Mouse (Mus musculus): ENCODE data around the gene Nhsl1. TPM values are rescaled to one million over a fixed set of nuclear protein-coding genes. Genes with fewer than 3 reads are reported as not detected.

Gene Nhsl1
- polyA plus RNA-seq, 1 experiment from 2014 or later: 12.9 TPM

GRCm38 (mm10) chr10:18328331-18328908 is 9.6 kb downstream of the Nhsl1 start:
- 57% methylated on average over 5 of the region's 5 CpGs for WGBS
- Histone ChIP-seq H3K36me3 (replicated peaks) (no peaks in the 10 kb centered on the region), H3K4me2 (no peak overlapping the region), H3K4me1 (peaks cover 11% of the 10 kb centered on the region), H3K27me3 (replicated peaks) (peaks cover 4% of the 10 kb centered on the region; the same call in 1 of the 2 replicates), H3K9me3 (no peaks in the 10 kb centered on the region), H3K4me3 (no peak overlapping the region), H3K27ac (no peak overlapping the region), H3K9ac (no peak overlapping the region)
- ATAC-seq (replicated peaks): peak; percentile 37; the same call in 1 of the 2 replicates

GRCm38 (mm10) chr10:18329096-18330038 is 10.6 kb downstream of the Nhsl1 start:
- WGBS: 2% methylated on average over 21 of the region's 23 CpGs
- H3K4me1 ChIP-seq: peaks cover 11% of the 10 kb centered on the region
- H3K9me3 ChIP-seq: no peaks in the 10 kb centered on the region
- peak overlapping the region; percentile 45 for H3K9ac ChIP-seq
- H3K4me3 ChIP-seq: peak overlapping the region; percentile 34
- peaks cover 4% of the 10 kb centered on the region; the same call in 1 of the 2 replicates for H3K27me3 ChIP-seq (replicated peaks)
- peak overlapping the region; percentile 61 for H3K4me2 ChIP-seq
- no peaks in the 10 kb centered on the region for H3K36me3 ChIP-seq (replicated peaks)
- ATAC-seq (replicated peaks): peak; percentile 69
- H3K27ac ChIP-seq: peak overlapping the region; percentile 64

- H3K27me3 ChIP-seq (replicated peaks): peaks cover 4% of the 10 kb centered on the region; the same call in 1 of the 2 replicates
- WGBS: 73% methylated on average over 5 of the region's 5 CpGs
- H3K4me1 ChIP-seq: peaks cover 11% of the 10 kb centered on the region
- H3K9ac ChIP-seq: no peak overlapping the region
- H3K36me3 ChIP-seq (replicated peaks): no peaks in the 10 kb centered on the region
- no peaks in the 10 kb centered on the region for H3K9me3 ChIP-seq
- no peak overlapping the region for H3K4me3 ChIP-seq
- no peak for ATAC-seq (replicated peaks)
- no peak overlapping the region for H3K4me2 ChIP-seq
- no peak overlapping the region for H3K27ac ChIP-seq
Observed at GRCm38 (mm10) chr10:18330445-18330844, 11.7 kb downstream of the Nhsl1 start.

GRCm38 (mm10) chr10:18333575-18333974 is 14.8 kb downstream of the Nhsl1 start:
- H3K9ac ChIP-seq: no peak overlapping the region
- WGBS: 31% methylated on average over 4 of the region's 4 CpGs
- H3K36me3 ChIP-seq (replicated peaks): no peaks in the 10 kb centered on the region
- H3K27me3 ChIP-seq (replicated peaks): peaks cover 4% of the 10 kb centered on the region; the same call in 1 of the 2 replicates
- no peak for ATAC-seq (replicated peaks)
- no peak overlapping the region for H3K4me2 ChIP-seq
- H3K4me3 ChIP-seq: no peak overlapping the region
- H3K9me3 ChIP-seq: no peaks in the 10 kb centered on the region
- no peak overlapping the region for H3K27ac ChIP-seq
- H3K4me1 ChIP-seq: peaks cover 11% of the 10 kb centered on the region

- no peak overlapping the region for H3K9ac ChIP-seq
- H3K27ac ChIP-seq: no peak overlapping the region
- H3K9me3 ChIP-seq: no peaks in the 10 kb centered on the region
- no peaks in the 10 kb centered on the region for H3K36me3 ChIP-seq (replicated peaks)
- no peak overlapping the region for H3K4me3 ChIP-seq
- ATAC-seq (replicated peaks): no peak
- no peak overlapping the region for H3K4me2 ChIP-seq
- 92% methylated on average over 4 of the region's 4 CpGs for WGBS
- peaks cover 10% of the 10 kb centered on the region for H3K4me1 ChIP-seq
- H3K27me3 ChIP-seq (replicated peaks): peaks cover 4% of the 10 kb centered on the region; the same call in 1 of the 2 replicates
Observed at GRCm38 (mm10) chr10:18334176-18334575, 15.4 kb downstream of the Nhsl1 start.

- no peaks in the 10 kb centered on the region for H3K36me3 ChIP-seq (replicated peaks)
- no peak overlapping the region for H3K27ac ChIP-seq
- peaks cover 4% of the 10 kb centered on the region; the same call in 1 of the 2 replicates for H3K27me3 ChIP-seq (replicated peaks)
- no peak overlapping the region for H3K9ac ChIP-seq
- no peaks in the 10 kb centered on the region for H3K9me3 ChIP-seq
- ATAC-seq (replicated peaks): no peak
- H3K4me2 ChIP-seq: no peak overlapping the region
- 49% methylated on average over 9 of the region's 9 CpGs for WGBS
- no peak overlapping the region for H3K4me3 ChIP-seq
- H3K4me1 ChIP-seq: peaks cover 5% of the 10 kb centered on the region; the same call in 1 of the 2 replicates
Observed at GRCm38 (mm10) chr10:18334734-18335133, 15.9 kb downstream of the Nhsl1 start.

- no peak overlapping the region for H3K4me2 ChIP-seq
- no peak overlapping the region for H3K27ac ChIP-seq
Observed at GRCm38 (mm10) chr10:18337725-18338124, 18.9 kb downstream of the Nhsl1 start.

GRCm38 (mm10) chr10:18339386-18339785 is 20.6 kb downstream of the Nhsl1 start:
- no peak overlapping the region for H3K4me3 ChIP-seq
- WGBS: 95% methylated on average over 6 of the region's 6 CpGs
- H3K27me3 ChIP-seq (replicated peaks): no peaks in the 10 kb centered on the region
- H3K4me2 ChIP-seq: no peak overlapping the region
- H3K9ac ChIP-seq: no peak overlapping the region
- ATAC-seq (replicated peaks): no peak
- no peaks in the 10 kb centered on the region for H3K36me3 ChIP-seq (replicated peaks)
- no peaks in the 10 kb centered on the region for H3K4me1 ChIP-seq
- H3K27ac ChIP-seq: no peak overlapping the region
- H3K9me3 ChIP-seq: no peaks in the 10 kb centered on the region

More at GRCm38 (mm10) chr10:18337725-18338124, 18.9 kb downstream of the Nhsl1 start:
- no peaks in the 10 kb centered on the region for H3K36me3 ChIP-seq (replicated peaks)
- no peak overlapping the region for H3K4me3 ChIP-seq
- H3K9ac ChIP-seq: no peak overlapping the region
- no peaks in the 10 kb centered on the region for H3K27me3 ChIP-seq (replicated peaks)
- H3K4me1 ChIP-seq: no peaks in the 10 kb centered on the region
- ATAC-seq (replicated peaks): no peak
- 87% methylated on average over 5 of the region's 5 CpGs for WGBS
- no peaks in the 10 kb centered on the region for H3K9me3 ChIP-seq

GRCm38 (mm10) chr10:18340930-18341329 is 22.1 kb downstream of the Nhsl1 start:
- WGBS: 94% methylated on average over 1 of the region's 1 CpGs
- Histone ChIP-seq H3K27me3 (replicated peaks) (no peaks in the 10 kb centered on the region), H3K4me1 (no peaks in the 10 kb centered on the region), H3K9me3 (no peaks in the 10 kb centered on the region), H3K27ac (no peak overlapping the region), H3K36me3 (replicated peaks) (no peaks in the 10 kb centered on the region), H3K4me2 (no peak overlapping the region), H3K4me3 (no peak overlapping the region), H3K9ac (no peak overlapping the region)
- no peak for ATAC-seq (replicated peaks)

GRCm38 (mm10) chr10:18341444-18342196 is 22.8 kb downstream of the Nhsl1 start:
- Histone ChIP-seq H3K27me3 (replicated peaks) (no peaks in the 10 kb centered on the region), H3K4me1 (no peaks in the 10 kb centered on the region), H3K9me3 (no peaks in the 10 kb centered on the region), H3K36me3 (replicated peaks) (no peaks in the 10 kb centered on the region), H3K27ac (no peak overlapping the region), H3K4me3 (no peak overlapping the region), H3K9ac (no peak overlapping the region), H3K4me2 (no peak overlapping the region)
- no peak for ATAC-seq (replicated peaks)
- 22% methylated on average over 15 of the region's 15 CpGs for WGBS

- no peak for ATAC-seq (replicated peaks)
- WGBS: 88% methylated on average over 15 of the region's 15 CpGs
Observed at GRCm38 (mm10) chr10:18347231-18347630, 28.4 kb downstream of the Nhsl1 start.

GRCm38 (mm10) chr10:18350781-18351180 is 32.0 kb downstream of the Nhsl1 start:
- Histone ChIP-seq H3K27me3 (replicated peaks) (no peaks in the 10 kb centered on the region), H3K27ac (no peak overlapping the region), H3K36me3 (replicated peaks) (no peaks in the 10 kb centered on the region), H3K4me3 (no peak overlapping the region), H3K9ac (no peak overlapping the region), H3K4me2 (no peak overlapping the region), H3K4me1 (no peaks in the 10 kb centered on the region), H3K9me3 (no peaks in the 10 kb centered on the region)
- WGBS: 91% methylated on average over 4 of the region's 4 CpGs
- ATAC-seq (replicated peaks): no peak

More at GRCm38 (mm10) chr10:18347231-18347630, 28.4 kb downstream of the Nhsl1 start:
- Histone ChIP-seq H3K27me3 (replicated peaks) (no peaks in the 10 kb centered on the region), H3K4me1 (no peaks in the 10 kb centered on the region), H3K9ac (no peak overlapping the region), H3K4me3 (no peak overlapping the region), H3K4me2 (no peak overlapping the region), H3K36me3 (replicated peaks) (no peaks in the 10 kb centered on the region), H3K9me3 (no peaks in the 10 kb centered on the region), H3K27ac (no peak overlapping the region)

All from midbrain, embryonic 15.5 days (tissue).